Mouse (Mus musculus) left cerebral cortex, adult 2 months (tissue): ENCODE results near the gene Mcoln3. TPM values are rescaled to one million over a fixed set of nuclear protein-coding genes. Genes with fewer than 3 reads are reported as not detected.
A peak's percentile ranks its signal among the peaks of the same experiment; 100 is the strongest.

Experiments used
- DNase-seq, 2 experiments: peaks; one replicate each; pipeline ENCODE4 v3.0.0; 2021 to 2022; ENCODE audit warnings: low spot score in 2 of 2, mixed read lengths in 1 of 2; ENCODE audit errors: extremely low spot score in 1 of 2
- H3K27ac ChIP-seq: fragments of 200-600 bp; 2 replicates; pipeline ENCODE4 v1.8.1; 2022
- H3K4me3 ChIP-seq: fragments of 200-600 bp; 2 replicates; pipeline ENCODE4 v1.8.1; 2022
- CTCF ChIP-seq: fragments of 200-600 bp; IDR thresholded peaks from 2 replicates; pipeline ENCODE4 v1.8.1; 2022; ENCODE audit warnings: antibody characterized with exemption, mild to moderate bottlenecking, moderate library complexity
- intact Hi-C: fragments of 180-260 bp; cut with DNase I; formaldehyde crosslinking; loops from one replicate; pipeline ENCODE4 v1.15.1; 2025
- total RNA-seq, 2 experiments: library from RNA; stranded (reverse); gene quantifications; 2 replicates each; pipeline ENCODE4 v1.2.3; 2021

The Mcoln3 gene
- total RNA-seq, 2 experiments from 2014 or later = not detected

GRCm38 (mm10) chr3:146107921-146108571 lies 9.2 kb upstream of the Mcoln3 start, which contains the start of gene Wdr63:
Wdr63 (minus strand) TSS chr3:146108130.
- intact Hi-C loops = no loop called here

GRCm38 (mm10) chr3:146108945-146109344 lies 8.3 kb upstream of the Mcoln3 start:
- intact Hi-C loops = no loop called here
- H3K27ac ChIP-seq = no peak overlapping the region
- H3K4me3 ChIP-seq = no peak overlapping the region
- no peak for TF ChIP-seq CTCF
- DNase-seq = no peak

More at GRCm38 (mm10) chr3:146107921-146108571, 9.2 kb upstream of the Mcoln3 start, which contains the start of gene Wdr63:
- H3K4me3 ChIP-seq = peak within 1 kb of the TSS; percentile 45
- H3K27ac ChIP-seq = no peak within 1 kb of the TSS
- no peak for TF ChIP-seq CTCF
- DNase-seq = peak; percentile 39 to 60

GRCm38 (mm10) chr3:146110358-146110757 lies 6.9 kb upstream of the Mcoln3 start:
- Histone ChIP-seq H3K4me3 (no peak overlapping the region), H3K27ac (no peak overlapping the region)
- no peak for TF ChIP-seq CTCF
- no peak for DNase-seq
- intact Hi-C loops = no loop called here

GRCm38 (mm10) chr3:146110916-146111315 lies 6.3 kb upstream of the Mcoln3 start:
- no peak for DNase-seq
- Histone ChIP-seq H3K27ac (no peak overlapping the region), H3K4me3 (no peak overlapping the region)
- no peak for TF ChIP-seq CTCF
- intact Hi-C loops = no loop called here

DNA sequence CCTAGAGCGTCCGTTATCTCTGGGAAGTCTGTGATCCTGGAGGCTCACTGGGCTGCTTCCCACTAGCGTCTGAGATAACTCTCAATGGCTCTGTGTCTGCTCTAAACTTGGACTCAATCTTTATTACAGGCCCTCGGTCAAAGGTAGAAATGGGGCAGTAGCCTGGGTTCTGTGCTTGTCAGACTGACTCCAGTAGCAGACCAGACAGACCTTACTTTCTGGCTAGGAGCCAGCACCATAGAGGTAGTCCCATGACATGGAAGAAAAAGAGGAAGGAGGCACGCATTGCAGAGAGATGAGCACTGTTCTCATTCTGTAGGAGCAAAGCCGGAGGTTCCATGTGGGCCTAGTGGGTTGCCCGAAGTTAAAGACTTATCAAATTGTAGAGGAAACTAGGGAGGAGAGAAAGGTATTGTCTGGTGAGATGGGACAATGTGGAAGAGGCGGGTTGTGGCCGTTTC lies 777 bp downstream of the Mcoln3 start:
- no peak for DNase-seq
- Histone ChIP-seq H3K27ac (no peak overlapping the region), H3K4me3 (no peak overlapping the region)
- intact Hi-C loops = no loop called here
- TF ChIP-seq CTCF = no peak

- TF ChIP-seq CTCF = no peak
- Histone ChIP-seq H3K27ac (no peak overlapping the region), H3K4me3 (no peak overlapping the region)
- DNase-seq = no peak
- intact Hi-C loops = no loop called here
Measured at GRCm38 (mm10) chr3:146121310-146122124, 4.3 kb downstream of the Mcoln3 start.

DNA sequence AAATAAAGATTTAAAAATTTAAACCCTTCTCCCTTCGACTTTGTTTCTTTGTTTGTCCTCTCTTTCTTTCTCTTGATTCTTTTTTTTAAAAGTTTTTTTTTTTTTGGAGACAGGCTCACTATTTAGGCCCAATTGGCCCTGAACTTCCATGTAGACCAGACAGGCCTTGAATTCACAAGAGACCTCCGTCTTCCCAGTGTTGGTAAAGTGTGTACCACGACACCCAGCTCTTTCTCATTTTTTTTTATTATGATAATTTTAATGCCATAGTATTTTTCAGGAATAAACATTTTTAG lies 4.8 kb downstream of the Mcoln3 start:
- Histone ChIP-seq H3K27ac (no peak overlapping the region), H3K4me3 (no peak overlapping the region)
- intact Hi-C loops = no loop called here
- DNase-seq = no peak
- no peak for TF ChIP-seq CTCF

DNA sequence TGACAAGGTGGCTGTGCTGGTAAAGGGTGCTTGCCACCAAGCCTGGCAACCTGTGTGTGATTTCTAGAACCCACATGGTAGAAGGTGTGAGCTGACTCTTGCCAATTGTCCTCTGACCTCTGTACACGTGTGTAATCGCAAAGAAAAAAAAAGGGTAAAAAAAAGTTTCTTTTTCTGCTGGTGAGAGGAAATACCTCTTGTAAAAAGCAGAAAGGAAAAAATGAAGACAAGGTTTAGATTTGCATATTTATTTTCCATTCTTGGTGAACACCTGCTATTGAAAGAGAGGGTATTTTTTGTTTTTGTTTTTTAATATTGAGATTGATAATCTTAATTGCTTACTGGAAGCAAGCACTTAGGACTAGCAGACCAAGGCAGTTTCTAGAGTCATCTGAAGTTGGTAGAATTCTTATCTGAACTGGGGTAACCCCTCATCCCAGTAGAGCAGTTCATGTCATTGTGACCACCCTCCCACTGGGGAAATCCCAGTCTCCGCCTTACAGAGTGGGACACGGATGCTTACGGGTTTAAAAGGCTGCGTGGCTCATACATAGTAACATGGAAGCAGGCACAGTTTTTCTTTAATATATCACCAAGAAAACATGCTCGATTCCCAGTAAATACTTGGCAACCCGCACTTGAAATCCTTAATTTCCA lies 5.7 kb downstream of the Mcoln3 start:
- H3K27ac ChIP-seq = no peak overlapping the region
- DNase-seq = no peak
- intact Hi-C loops = no loop called here
- no peak for TF ChIP-seq CTCF
- H3K4me3 ChIP-seq = no peak overlapping the region

DNA sequence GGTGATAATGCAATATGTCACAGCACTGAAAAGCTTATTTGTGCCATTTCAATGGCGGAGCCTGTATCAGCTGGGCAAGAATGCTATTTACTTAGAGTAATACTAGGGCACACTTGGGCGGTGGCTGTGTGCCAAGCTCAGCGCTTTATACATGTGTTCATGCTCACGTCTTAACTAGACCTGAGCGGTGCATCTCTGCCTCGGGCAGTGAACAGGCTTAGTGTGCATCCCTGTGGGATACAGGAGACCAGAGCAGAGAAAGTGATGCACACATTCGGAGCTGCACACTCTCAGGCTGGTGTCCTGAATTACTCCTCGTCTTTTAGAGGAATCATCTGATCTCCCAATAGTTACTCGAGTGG lies 6.2 kb downstream of the Mcoln3 start:
- TF ChIP-seq CTCF = no peak
- Histone ChIP-seq H3K27ac (no peak overlapping the region), H3K4me3 (no peak overlapping the region)
- intact Hi-C loops = no loop called here
- DNase-seq = no peak

DNA sequence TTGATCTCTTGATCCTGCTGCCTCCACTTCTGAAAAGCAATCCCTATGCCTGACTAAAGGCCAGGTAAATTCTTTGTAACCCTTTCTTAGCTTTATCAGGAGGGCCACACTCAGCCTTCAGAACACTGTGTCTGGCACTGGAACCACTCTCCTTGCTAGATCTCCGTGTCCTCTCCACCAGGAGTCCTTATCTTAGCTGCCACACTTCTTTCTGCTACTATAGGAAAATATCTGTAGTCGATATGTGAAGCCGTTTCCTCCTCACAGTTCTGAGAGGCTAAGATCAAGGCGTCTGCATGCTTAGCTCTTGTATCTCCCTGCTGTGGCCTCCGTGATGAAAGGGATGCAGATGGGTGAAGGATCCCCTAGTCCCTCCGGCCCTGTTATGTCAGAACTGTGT lies 10.0 kb downstream of the Mcoln3 start:
- intact Hi-C loops = no loop called here
- TF ChIP-seq CTCF = no peak
- H3K4me3 ChIP-seq = no peak overlapping the region
- H3K27ac ChIP-seq = no peak overlapping the region
- DNase-seq = no peak

- intact Hi-C loops = no loop called here
- TF ChIP-seq CTCF = no peak
- H3K27ac ChIP-seq = no peak overlapping the region
- no peak overlapping the region for H3K4me3 ChIP-seq
- DNase-seq = no peak
Measured at GRCm38 (mm10) chr3:146134834-146135233, 17.6 kb downstream of the Mcoln3 start.

DNA sequence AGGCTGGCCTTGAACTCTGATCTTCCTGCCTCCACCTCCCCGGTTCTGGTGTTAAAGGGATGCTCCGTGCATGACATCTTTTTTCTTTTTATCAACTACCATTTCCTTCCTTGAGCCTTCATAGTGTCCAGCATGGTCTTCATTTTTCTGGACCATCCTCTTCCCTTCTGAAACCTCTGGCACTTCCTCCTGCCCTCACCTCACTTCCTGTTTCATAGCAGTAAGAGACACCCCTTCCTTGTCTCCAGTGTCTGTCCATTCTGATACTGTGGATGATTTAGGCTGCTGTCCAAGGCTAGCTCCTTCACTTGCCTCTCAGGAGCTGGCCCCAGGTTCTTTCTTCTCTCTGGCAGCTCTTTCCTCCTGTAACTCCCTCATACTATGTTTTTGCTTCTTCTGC lies 18.2 kb downstream of the Mcoln3 start:
- no peak overlapping the region for H3K4me3 ChIP-seq
- TF ChIP-seq CTCF = no peak
- intact Hi-C loops = no loop called here
- no peak overlapping the region for H3K27ac ChIP-seq
- no peak for DNase-seq

GRCm38 (mm10) chr3:146136422-146136821 lies 19.2 kb downstream of the Mcoln3 start:
- intact Hi-C loops = no loop called here
- DNase-seq = no peak
- TF ChIP-seq CTCF = peak; percentile 7
- no peak overlapping the region for H3K27ac ChIP-seq
- no peak overlapping the region for H3K4me3 ChIP-seq
